Mouse (Mus musculus): ENCODE data around the gene Zic4.

DNA sequence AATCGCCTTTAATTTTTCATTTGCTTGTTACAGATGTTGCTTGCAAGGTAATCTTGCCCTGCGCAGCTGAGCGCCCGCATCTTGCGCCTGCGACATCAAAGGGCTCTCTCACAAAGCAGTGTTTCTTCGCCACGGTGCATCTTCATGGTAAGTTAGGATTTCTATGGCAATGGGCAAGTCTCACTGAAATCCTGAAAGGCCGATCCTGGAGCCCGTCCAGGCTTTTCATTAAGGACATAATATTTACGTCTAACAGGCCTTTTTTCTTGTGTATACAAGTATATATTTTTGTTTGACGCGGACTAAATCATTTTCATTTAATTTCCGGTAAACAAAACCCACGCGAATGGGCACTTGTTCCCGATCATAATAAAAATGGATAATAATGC lies 24.3 kb downstream of the Zic4 start:
- TF ChIP-seq CTCF (IDR thresholded peaks at IDR 0.05; ENCODE audit: low read depth, low read length) = no peak
- no peak for TF ChIP-seq EP300 (IDR thresholded peaks at IDR 0.05; ENCODE audit: insufficient read depth, low read depth, low read length)
- no peak for TF ChIP-seq POLR2A (IDR thresholded peaks at IDR 0.05; ENCODE audit: insufficient read depth, low read length)
